Mouse (Mus musculus) small intestine, adult 2 months (tissue): ENCODE results near the gene Vwa5b1. TPM values are rescaled to one million over a fixed set of nuclear protein-coding genes. Genes with fewer than 3 reads are reported as not detected.

Experiments used
- H3K27ac ChIP-seq: fragments of 200-500 bp; 2 replicates; pipeline ENCODE4 v1.5.1; 2012; ENCODE audit warnings: low read depth, low read length, control low read depth, inconsistent platforms; ENCODE audit not compliant: insufficient read depth
- H3K27me3 ChIP-seq: fragments of 200-500 bp; 2 replicates; pipeline ENCODE4 v1.6.1; 2012; ENCODE audit warnings: mild to moderate bottlenecking, moderate library complexity, low read length, inconsistent platforms; ENCODE audit not compliant: control insufficient read depth, insufficient read depth
- H3K36me3 ChIP-seq: fragments of 200-500 bp; 2 replicates; pipeline ENCODE4 v1.6.1; 2012; ENCODE audit warnings: mild to moderate bottlenecking, low read length, control low read depth, inconsistent platforms; ENCODE audit not compliant: control insufficient read depth, insufficient read depth
- H3K4me1 ChIP-seq: fragments of 200-500 bp; 2 replicates; pipeline ENCODE4 v1.6.1; 2012; ENCODE audit warnings: low read length, inconsistent platforms, mixed read lengths; ENCODE audit not compliant: control insufficient read depth, insufficient read depth, insufficient read length
- H3K4me3 ChIP-seq: fragments of 200-500 bp; 2 replicates; pipeline ENCODE4 v1.5.1; 2012; ENCODE audit warnings: low read depth, mild to moderate bottlenecking, control low read depth, inconsistent platforms, low read length, moderate library complexity
- CTCF ChIP-seq: fragments of 200-500 bp; IDR thresholded peaks from 2 replicates; pipeline ENCODE4 v1.5.1; 2012; ENCODE audit warnings: low read depth, mild to moderate bottlenecking, control low read depth, inconsistent platforms, low read length, moderate library complexity, mixed read lengths; ENCODE audit not compliant: insufficient replicate concordance, insufficient read length; ENCODE audit errors: extremely low read depth
- POLR2A ChIP-seq: fragments of 200-500 bp; IDR thresholded peaks from 2 replicates; pipeline ENCODE4 v1.6.1; 2012; ENCODE audit warnings: low read depth, mild to moderate bottlenecking, control low read depth, inconsistent platforms, low read length, moderate library complexity
- WGBS: fragments of 180-500 bp; shearing (Covaris S2); methylation state at CpG from one replicate; pipeline ENCODE4 v1.1.7; 2018; 5-methylcytosine and 5-hydroxymethylcytosine counted together
- polyA plus RNA-seq: library from polyadenylated mRNA; depleted of rRNA; stranded (reverse); fragments of >200 nt; gene quantifications from 2 replicates; pipeline ENCODE4 v1.2.3, GENCODE M21; 2012; rRNA removed

Vwa5b1 gene
- polyA plus RNA-seq = 0.05 and 0.61 TPM in 2 replicates

DNA sequence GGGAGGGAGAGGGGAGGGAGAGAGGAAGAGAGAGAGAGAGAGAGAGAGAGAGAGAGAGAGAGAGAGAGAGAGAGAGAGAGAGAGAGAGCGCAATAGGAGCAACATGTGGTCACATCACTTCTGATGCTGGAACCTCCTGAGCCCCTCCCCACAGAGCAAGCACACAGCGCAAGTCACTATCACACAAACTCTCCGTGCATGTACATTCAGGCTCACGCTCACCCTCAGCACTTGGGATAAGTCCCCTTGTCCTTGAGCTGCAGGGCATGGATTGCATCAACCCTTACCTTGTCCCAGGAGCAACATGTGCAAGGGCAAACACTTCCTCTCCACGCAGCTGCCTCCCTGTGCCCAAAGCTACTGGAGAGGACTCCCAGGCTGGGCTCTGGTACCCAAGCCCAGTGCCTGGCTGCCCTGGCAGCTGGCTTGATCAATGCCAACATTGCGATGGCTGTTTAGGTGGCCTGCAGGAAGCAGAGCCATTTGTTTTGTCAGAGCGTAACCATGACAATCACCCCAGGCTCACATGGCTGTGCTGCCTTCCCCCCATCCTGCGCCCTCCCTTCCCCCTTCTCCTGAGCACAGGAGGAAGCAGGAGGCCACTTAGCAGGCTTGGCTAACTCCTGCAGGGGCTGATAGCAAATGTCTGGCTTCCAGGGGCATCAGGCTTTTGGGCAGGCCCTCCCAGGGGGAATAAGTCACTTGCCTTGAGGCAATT, at the start of gene Vwa5b1:
TSS of gene Vwa5b1 (minus strand) at position 457 of the 718 bp plus-strand sequence.
- WGBS = 19% methylated on average over 8 of the region's 8 CpGs
- H3K4me3 ChIP-seq = no peak within 1 kb of the TSS
- no peak for TF ChIP-seq POLR2A
- no peak for TF ChIP-seq CTCF
- no peaks in the 10 kb centered on the region for H3K27me3 ChIP-seq
- H3K4me1 ChIP-seq = no peaks in the 10 kb centered on the region
- no peak within 1 kb of the TSS for H3K27ac ChIP-seq
- H3K36me3 ChIP-seq = no peaks in the 10 kb centered on the region

DNA sequence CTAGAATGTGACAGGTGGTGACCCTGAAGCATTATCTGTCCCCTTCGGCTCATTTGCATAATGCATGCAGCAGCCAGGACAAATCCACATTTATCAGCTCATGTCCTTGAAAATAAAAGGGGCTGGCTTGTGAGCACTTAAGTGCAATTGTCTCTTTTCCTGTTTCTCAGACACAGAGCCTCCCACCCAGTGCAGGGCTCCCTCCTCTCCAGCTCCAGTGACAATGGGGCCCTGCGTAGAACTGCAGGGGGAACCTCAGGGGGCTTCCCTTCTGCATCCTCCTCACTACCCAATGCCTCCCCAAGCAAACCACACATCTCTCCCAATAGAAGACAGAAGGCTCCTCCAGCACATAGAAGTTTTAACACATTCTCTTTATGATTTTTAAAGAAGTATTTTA, 47.1 kb upstream of the Vwa5b1 start:
- Histone ChIP-seq H3K4me1 (no peaks in the 10 kb centered on the region), H3K4me3 (no peak overlapping the region), H3K27ac (no peak overlapping the region), H3K27me3 (0 out of 2 replicates have a peak, but pooled peaks cover 4% of the 10 kb centered on the region), H3K36me3 (no peaks in the 10 kb centered on the region)
- WGBS = 66% methylated on average over 2 of the region's 2 CpGs
- no peak for TF ChIP-seq POLR2A
- TF ChIP-seq CTCF = no peak

DNA sequence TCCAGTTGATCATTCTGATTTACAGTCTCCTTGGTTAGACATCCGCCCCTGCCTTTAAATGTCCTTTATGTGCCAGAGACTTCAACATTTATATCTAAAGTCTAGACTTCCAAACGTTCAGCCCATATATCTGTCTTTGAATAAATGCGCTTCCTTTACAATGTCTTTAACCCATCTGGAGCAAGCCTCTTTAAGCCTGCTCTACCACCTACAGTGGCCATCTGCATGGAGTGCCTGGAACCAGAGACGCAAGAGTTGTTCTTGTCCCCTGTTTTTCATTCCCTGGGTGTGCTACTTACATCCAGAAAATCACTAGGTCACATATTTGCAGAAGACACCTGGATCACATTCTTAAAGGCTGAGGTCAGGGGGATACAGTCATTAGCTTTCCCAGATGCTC, 44.4 kb upstream of the Vwa5b1 start:
- Histone ChIP-seq H3K4me3 (no peak overlapping the region), H3K36me3 (no peaks in the 10 kb centered on the region), H3K27me3 (0 out of 2 replicates have a peak, but pooled peaks cover 4% of the 10 kb centered on the region), H3K4me1 (no peaks in the 10 kb centered on the region), H3K27ac (no peak overlapping the region)
- WGBS = 72% methylated on average over 4 of the region's 4 CpGs
- TF ChIP-seq CTCF (no peak), POLR2A (no peak)

DNA sequence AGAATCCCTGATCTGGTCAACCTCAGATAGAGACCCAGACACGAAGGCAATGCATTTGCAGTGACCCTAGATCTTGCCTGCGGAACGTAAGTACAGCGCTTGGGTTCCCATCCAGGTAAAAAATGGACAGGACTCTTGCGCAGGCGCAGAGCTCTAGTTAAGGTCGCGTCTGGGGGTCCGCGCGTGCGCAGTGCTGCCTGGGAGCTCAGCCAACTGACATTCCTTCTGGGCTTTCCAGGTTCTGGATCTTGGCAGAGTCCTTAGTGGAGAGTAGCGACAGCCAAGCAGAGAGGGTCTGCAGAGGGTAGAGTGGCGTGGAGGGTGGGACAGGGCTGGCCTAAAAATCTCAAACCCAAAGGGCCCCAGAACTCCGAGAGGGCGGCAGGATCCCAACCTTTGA, 41.9 kb upstream of the Vwa5b1 start:
- Histone ChIP-seq H3K27me3 (0 out of 2 replicates have a peak, but pooled peaks cover 4% of the 10 kb centered on the region), H3K36me3 (no peaks in the 10 kb centered on the region), H3K4me3 (no peak overlapping the region), H3K27ac (no peak overlapping the region), H3K4me1 (no peaks in the 10 kb centered on the region)
- TF ChIP-seq POLR2A (no peak), CTCF (no peak)
- 21% methylated on average over 16 of the region's 16 CpGs for WGBS

DNA sequence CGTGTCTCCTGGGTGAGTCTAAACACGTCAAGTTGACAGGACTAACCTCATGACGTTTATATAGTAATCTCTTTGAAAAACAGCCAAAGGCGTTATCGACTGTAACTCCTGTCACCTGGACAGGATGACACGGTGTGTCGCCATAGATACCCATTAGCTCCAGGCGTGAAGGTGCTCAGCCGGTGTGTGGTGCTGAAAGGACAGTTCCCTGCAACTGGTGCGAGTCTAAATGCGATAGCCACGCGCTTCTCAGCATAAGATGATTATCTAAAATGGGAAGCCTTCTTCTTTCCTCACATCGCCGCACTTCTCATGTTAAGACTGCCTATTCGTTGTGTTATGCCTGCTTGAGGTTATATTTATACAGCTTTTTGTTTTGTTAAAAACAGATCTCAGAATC, 40.8 kb upstream of the Vwa5b1 start:
- H3K27me3 ChIP-seq = 0 out of 2 replicates have a peak, but pooled peaks cover 4% of the 10 kb centered on the region
- WGBS = 7% methylated on average over 16 of the region's 16 CpGs
- H3K27ac ChIP-seq = no peak overlapping the region
- TF ChIP-seq POLR2A (no peak), CTCF (no peak)
- no peaks in the 10 kb centered on the region for H3K4me1 ChIP-seq
- no peak overlapping the region for H3K4me3 ChIP-seq
- no peaks in the 10 kb centered on the region for H3K36me3 ChIP-seq

DNA sequence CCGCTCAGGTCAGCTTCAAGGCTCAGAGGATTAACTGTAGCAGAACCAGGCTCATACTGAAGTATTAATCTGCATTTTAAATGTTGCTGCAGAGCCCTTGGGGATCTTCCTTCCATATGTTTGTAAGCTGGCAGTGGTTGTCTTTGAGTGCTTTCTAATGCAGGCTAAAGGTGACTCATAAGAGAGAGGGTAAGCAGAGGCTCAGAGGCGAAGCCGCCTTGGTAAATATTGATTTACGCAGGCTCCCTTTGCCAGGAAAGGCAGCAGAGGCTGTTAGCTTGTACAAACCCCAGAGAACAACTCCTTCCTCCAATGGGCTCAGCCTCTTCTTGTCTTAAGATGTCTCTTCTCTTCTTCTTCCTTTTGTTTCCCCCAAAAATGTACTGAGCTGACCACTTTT, 36.5 kb upstream of the Vwa5b1 start:
- H3K36me3 ChIP-seq = no peaks in the 10 kb centered on the region
- H3K27ac ChIP-seq = no peak overlapping the region
- H3K4me1 ChIP-seq = peaks cover 7% of the 10 kb centered on the region; the same call in 1 of the 2 replicates
- H3K4me3 ChIP-seq = no peak overlapping the region
- H3K27me3 ChIP-seq = no peaks in the 10 kb centered on the region
- TF ChIP-seq CTCF (no peak), POLR2A (no peak)
- WGBS = 32% methylated on average over 4 of the region's 4 CpGs

DNA sequence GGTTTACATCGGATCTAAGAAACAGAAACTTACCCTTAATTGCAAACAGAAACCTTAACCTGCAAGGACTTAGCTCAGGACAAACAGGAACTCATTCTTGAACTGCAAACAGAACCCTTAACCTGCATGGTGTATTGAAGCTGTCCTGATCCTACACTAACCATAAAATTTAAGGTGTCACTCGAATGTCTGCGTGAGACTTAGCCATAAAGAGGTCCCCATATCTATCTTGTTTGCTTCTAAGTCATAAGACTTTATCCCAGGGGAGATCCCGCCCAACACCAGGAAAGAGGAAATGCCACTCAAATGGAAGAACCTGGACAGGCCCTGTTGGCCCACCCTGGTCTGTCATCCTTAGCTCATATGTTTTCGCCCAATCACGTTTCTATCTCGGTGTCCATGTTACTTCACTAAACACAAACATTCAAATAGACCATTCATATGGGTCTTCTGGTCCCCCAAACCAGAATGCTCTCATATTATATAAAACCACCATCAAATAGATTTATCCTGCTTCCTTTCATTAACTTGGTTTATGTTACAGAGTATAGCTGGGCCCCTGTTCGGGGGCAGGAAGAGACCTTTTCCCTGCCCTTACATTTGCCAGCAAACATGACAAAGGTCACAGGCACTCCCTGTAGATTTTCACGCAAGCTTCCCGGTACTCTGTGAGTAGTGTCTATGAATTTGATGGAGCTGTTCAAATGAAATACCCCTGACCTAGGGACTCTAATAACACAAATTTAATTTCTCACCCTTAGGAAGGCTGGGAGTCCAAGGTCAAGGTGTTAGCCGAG, 34.6 kb upstream of the Vwa5b1 start:
- Histone ChIP-seq H3K27ac (peak overlapping the region; percentile 32; the same call in 1 of the 2 replicates), H3K4me3 (no peak overlapping the region), H3K36me3 (no peaks in the 10 kb centered on the region), H3K4me1 (peaks cover 7% of the 10 kb centered on the region; the same call in 1 of the 2 replicates), H3K27me3 (no peaks in the 10 kb centered on the region)
- WGBS = 32% methylated on average over 11 of the region's 11 CpGs
- TF ChIP-seq POLR2A = no peak
- TF ChIP-seq CTCF = no peak
